Mouse (Mus musculus): ENCODE measurements around the gene Usp37.

- TF ChIP-seq CTCF (IDR thresholded peaks at IDR 0.05; ENCODE audit: borderline replicate concordance, insufficient read depth, low read length), result no peak
- TF ChIP-seq POLR2A (IDR thresholded peaks at IDR 0.05; ENCODE audit: low read depth, low read length), result peak; percentile 63
These were observed 38.2 kb downstream of the Usp37 start, which contains the start of gene Cnot9 for GRCm38 (mm10) chr1:74505721-74506464.
